Mouse (Mus musculus): ENCODE measurements at regions not wholly inside any gene's neighbourhood (a gene's known extent, or its start where the extent isn't known, plus 50 kb on each side); places are given as distances from the start of the nearest gene placed in this dataset.
"Not testable (repeated sequence)": the region's sequence is repeated elsewhere in the genome, so short reads cannot be mapped to it uniquely, and the experiment has no call there.

GRCm38 (mm10) chr8:34275977-34276660 is 164.6 kb upstream of the Gm10131 start:
- no peak for DNase-seq

DNA sequence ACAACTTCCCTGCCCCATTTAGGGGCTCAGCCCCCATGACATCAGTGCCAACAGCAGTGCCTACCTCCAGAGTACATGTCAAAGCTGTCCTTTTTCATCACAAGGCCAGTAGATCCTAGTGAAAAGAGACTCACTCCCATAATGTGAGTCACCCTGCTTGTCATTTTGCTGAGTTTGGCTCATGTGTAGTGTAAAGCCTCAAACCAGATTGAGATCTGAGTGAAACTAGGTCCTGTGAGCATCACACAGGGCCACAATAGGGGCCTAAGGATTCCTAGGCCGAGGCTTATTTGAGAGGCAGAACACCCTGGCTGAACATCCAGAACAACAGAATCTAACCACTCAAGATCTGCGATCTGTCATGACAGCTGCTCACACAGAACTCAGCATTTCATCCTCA is 163.3 kb upstream of the Gm10131 start:
- DNase-seq: not testable (repeated sequence)

GRCm38 (mm10) chr8:34274171-34274570 is 162.6 kb upstream of the Gm10131 start:
- no peak for DNase-seq

DNA sequence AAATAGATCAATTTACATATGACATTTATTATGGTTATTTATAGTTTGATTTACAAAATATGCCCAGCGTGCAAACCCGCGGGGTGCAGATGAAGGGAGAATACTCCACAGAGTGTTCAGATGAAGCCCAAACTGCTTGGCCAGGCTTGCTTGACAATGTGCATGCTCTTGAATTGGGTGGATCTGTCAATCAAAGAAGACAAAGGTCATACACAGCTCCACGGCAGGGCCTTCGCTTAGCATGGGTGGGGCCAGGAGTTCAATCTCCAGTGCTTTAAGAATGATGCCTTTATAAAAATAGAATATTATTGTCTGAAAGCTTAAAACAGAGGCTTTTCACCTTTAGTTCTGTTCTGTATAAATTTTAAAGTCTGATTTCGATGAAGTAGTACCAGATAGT is 158.3 kb upstream of the Gm10131 start:
- DNase-seq: no peak

DNA sequence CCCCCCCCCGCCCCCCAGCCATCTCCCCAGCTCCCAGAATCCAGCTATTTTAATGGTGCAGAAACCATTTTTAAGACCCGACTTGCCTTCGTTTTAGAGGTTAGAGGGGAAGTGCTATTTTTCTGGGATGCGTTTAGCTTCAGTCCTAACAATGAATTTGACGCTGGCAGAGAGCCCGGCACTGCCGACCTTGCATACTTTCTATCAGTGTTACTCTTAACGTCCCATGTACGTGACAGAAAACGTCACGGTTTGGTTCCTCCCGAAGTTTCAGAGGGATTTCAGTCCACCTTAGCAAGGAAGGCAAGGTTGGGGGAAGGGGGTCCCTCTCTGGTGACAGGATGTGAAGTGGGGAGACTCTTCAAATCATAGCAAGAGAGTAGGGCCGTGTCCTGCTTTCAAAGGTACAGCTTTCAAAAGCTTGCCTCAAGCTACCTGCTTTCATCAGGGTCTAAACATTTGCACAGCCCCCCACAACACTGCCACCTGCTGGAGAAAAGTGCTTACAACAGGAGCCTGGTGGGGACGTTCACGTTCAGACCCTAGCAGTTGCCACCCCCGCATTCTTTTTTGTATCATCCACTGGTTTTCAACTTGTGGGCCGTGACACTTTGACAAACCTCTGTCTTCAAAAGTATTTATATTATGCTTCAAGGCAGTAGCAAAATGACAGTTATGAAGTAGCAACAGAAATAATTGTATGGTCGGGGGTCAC is 157.4 kb upstream of the Gm10131 start:
- DNase-seq: no peak

DNA sequence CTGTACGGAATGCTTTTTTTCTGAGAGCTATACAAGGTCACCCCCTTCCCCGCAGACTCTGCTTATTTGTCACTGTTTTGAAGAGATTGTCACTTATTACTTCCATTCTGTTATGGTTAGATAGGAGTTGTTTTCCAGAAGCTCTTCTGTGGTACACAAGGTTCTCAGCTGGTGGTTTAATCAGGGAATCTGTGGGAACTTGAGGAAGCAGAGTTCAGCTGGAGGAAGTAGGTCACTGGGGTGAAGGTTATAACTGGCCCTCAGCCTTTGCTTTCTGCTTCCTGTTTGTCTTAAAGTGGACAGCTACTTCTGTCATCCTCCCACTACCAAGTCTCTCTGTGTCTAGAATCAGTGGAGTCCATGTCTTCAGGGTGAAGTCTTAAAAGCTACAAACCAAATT is 143.4 kb upstream of the Gm10131 start:
- peak; percentile 37 for DNase-seq

GRCm38 (mm10) chr8:34251934-34252333 is 140.4 kb upstream of the Gm10131 start:
- DNase-seq: no peak

DNA sequence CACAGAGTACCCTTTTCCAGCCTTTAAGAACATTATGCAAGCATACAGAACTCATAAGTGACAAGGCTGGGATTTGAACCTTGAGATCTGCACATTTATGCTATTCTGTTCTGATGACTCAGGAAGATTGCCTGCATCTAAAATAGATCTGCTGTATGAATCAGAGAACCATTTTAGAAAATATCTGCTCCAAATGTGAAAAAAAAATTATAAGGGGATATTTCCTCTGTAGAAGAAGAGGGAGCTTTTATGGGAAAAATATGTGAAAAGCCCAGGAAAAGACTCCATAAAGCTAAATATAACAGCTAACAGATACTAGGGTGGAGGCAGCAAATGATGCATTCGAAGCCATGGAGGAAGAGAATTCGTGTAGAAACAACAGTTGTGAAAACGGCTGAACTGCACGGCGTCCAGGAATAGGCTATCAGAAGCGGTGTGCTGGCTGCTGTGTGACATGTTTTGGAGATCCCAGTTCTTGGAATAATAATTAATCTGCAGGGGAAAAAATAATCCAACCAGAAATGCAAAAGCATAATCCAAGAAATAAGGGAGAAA is 127.9 kb upstream of the Gm10131 start:
- no peak for DNase-seq

- DNase-seq: no peak
Observed at GRCm38 (mm10) chr8:34233705-34234104, 122.2 kb upstream of the Gm10131 start.

GRCm38 (mm10) chr8:34229477-34229876 is 117.9 kb upstream of the Gm10131 start:
- peak; percentile 62 for DNase-seq

DNA sequence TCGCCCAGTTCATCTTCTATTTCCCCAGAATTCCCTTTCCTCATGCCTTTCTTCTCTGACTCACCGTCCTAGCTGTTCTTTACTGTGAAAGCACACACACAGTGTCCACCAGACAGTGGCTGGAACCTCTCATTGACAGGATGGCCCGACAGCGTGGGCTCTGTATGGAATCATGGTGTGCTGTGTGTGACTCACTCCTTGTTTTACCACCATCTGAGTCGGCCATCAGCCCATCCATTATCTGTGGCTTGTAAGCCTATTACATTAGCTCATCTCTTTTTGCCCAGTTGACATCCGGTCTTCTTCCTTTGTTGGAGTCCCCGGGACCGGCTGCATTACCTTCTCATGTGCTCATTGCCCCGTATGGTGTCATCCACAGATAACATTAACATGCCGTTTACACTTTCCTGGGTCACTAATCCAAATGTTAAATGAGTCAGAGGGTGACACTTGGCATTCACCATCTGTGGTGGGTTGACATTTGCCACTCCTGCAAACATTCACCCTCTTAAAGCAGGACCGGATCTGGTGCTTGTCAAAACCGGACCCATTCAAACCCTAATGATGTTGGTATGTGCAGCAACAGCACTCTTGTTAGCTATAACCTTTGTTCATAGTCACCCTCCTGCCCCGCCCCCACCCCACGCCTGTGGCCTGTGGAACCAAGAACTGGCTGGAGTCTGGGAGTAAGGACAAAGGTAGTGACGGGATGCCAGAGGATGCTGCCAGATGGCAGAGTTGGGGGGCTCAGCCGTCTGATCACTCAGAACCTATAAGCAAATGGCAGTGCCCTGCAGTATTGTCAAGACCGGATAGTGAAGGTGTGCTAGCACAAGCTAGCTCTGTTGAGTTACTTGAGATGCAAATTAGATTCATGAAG is 113.7 kb upstream of the Gm10131 start:
- DNase-seq: no peak

- no peak for DNase-seq
Observed at GRCm38 (mm10) chr8:34222187-34222586, 110.7 kb upstream of the Gm10131 start.
